Mouse (Mus musculus): ENCODE results near the gene Tmem30c.

DNA sequence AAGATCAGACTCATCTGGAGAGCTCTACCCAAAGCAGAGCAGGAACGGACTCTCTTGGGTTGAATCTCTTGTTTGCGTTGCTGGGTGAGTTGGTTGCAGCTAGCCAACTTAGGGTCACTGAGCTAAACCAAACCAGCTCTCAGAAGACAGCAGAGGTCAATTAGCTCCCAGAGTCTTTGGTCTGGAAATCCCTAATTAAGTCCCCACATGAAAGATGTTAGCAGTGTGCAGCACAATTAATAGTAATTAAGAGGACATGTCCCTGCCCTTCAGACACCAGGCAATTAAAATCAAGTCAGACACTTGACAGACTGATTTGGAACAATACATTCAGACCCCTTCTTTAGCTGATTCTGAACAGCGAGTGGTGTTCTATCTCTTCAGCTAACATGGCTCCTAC lies 21.6 kb upstream of the Tmem30c start:
- no peak for TF ChIP-seq CTCF (IDR thresholded peaks at IDR 0.05; ENCODE audit: borderline replicate concordance, control insufficient read depth, extremely low read depth, insufficient read depth, low read length, poor library complexity)
- no peak for TF ChIP-seq POLR2A (IDR thresholded peaks at IDR 0.05; ENCODE audit: control insufficient read depth, extremely low read depth, insufficient read depth, low read length, poor library complexity)
